Mouse (Mus musculus) heart, adult 2 months (tissue): ENCODE results near the gene Rassf3. TPM values are rescaled to one million over a fixed set of nuclear protein-coding genes. Genes with fewer than 3 reads are reported as not detected.

Experiments used
- DNase-seq, 2 experiments: peaks; one replicate each; pipeline ENCODE4 v3.0.0; 2021
- H3K27ac ChIP-seq: fragments of 200-600 bp; 2 replicates; pipeline ENCODE4 v1.8.1; 2022
- H3K27me3 ChIP-seq: fragments of 200-500 bp; 2 replicates; pipeline ENCODE4 v1.6.1; 2012; ENCODE audit warnings: mild to moderate bottlenecking, low read length, inconsistent platforms, mixed read lengths; ENCODE audit not compliant: control insufficient read depth, insufficient read depth
- H3K36me3 ChIP-seq: fragments of 200-500 bp; 2 replicates; pipeline ENCODE4 v1.6.1; 2012; ENCODE audit warnings: low read length, inconsistent platforms; ENCODE audit not compliant: control insufficient read depth, insufficient read depth
- H3K4me1 ChIP-seq: fragments of 200-500 bp; 2 replicates; pipeline ENCODE4 v1.6.1; 2011; ENCODE audit warnings: low read length; ENCODE audit not compliant: control insufficient read depth, insufficient read depth
- H3K4me3 ChIP-seq: fragments of 200-600 bp; 2 replicates; pipeline ENCODE4 v1.8.1; 2022
- H3K79me2 ChIP-seq: fragments of 200-500 bp; replicated peaks from 2 replicates; pipeline ENCODE4 v1.6.1; 2012; ENCODE audit warnings: mild to moderate bottlenecking, inconsistent platforms, low read length, moderate library complexity, mixed read lengths; ENCODE audit not compliant: control insufficient read depth, insufficient read depth
- H3K9ac ChIP-seq: fragments of 200-500 bp; 2 replicates; pipeline ENCODE4 v1.6.1; 2012; ENCODE audit warnings: low read depth, mild to moderate bottlenecking, control low read depth, inconsistent platforms, low read length, mixed read lengths
- CTCF ChIP-seq: fragments of 200-600 bp; IDR thresholded peaks from 2 replicates; pipeline ENCODE4 v1.8.1; 2022; ENCODE audit warnings: antibody characterized with exemption, mild to moderate bottlenecking, moderate library complexity
- EP300 ChIP-seq: fragments of 200-500 bp; IDR thresholded peaks from 2 replicates; pipeline ENCODE4 v1.6.1; 2011; ENCODE audit warnings: low read depth, low read length, control low read depth; ENCODE audit not compliant: insufficient read depth
- POLR2A ChIP-seq: fragments of 200-500 bp; IDR thresholded peaks from 2 replicates; pipeline ENCODE4 v1.6.1; 2011; ENCODE audit warnings: mild to moderate bottlenecking, low read depth, low read length, control low read depth; ENCODE audit not compliant: insufficient read depth
- WGBS: fragments of 180-500 bp; shearing (Covaris S2); methylation state at CpG from one replicate; pipeline ENCODE4 v1.1.7; 2018; 5-methylcytosine and 5-hydroxymethylcytosine counted together
- intact Hi-C: fragments of 180-260 bp; cut with DNase I; formaldehyde crosslinking; loops from one replicate; pipeline ENCODE4 v1.15.1; 2025
- polyA plus RNA-seq: library from polyadenylated mRNA; depleted of rRNA; stranded (reverse); fragments of >200 nt; gene quantifications from 2 replicates; pipeline ENCODE4 v1.2.3, GENCODE M21; 2012
- total RNA-seq, 2 experiments: library from RNA; stranded (reverse); gene quantifications; 2 replicates each; pipeline ENCODE4 v1.2.3; 2021

The Rassf3 gene
- total and polyA plus RNA-seq, 3 experiments: 69.4 to 135 (median 134) TPM

DNA sequence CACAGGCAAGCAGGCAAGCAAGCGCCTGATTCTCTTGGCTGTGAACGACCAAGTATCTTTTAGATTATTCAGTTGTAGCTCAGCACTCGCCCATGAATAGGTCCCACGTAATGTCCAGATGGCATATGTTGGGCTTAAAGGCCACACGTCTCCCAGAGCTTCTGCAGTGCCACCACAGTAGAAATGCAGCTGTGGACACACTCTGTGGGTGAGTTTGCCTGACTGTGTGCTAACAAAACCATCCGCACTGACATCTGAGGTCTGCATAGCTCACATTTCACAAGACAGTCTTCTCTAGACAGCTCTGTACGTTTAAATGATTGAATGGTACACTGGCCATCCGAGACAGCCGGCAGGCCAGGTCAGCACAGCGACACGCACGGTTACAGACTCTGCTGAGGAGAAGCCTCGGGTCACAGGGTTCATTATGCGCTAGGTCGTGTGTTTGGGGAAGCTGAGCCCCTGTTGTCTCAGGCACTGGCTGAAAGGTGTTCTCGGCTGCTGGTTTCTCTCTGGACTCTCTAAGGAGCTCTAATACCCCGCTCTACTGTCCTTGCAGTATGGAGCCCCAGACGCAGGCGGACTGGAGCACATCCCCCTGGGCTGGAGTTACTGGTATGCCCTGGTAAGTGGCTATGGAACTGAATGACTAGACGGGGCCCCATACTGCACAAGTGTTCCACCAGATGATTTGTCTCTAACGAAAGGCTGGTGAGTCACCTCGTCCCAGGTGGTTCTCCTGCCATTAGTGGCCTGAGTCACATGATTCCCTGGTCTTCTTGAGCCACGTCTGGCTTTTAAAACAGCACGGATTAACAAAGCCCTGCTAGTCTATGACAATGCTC is 100.3 kb downstream of the Rassf3 start:
- no peaks in the 10 kb centered on the region for H3K36me3 ChIP-seq

GRCm38 (mm10) chr10:121374693-121375620 is 101.2 kb downstream of the Rassf3 start:
- Histone ChIP-seq H3K4me1 (no peaks in the 10 kb centered on the region), H3K27ac (no peak overlapping the region), H3K79me2 (0 out of 2 replicates have a peak, but pooled peaks cover 3% of the 10 kb centered on the region), H3K27me3 (no peaks in the 10 kb centered on the region), H3K36me3 (no peaks in the 10 kb centered on the region), H3K9ac (no peak overlapping the region), H3K4me3 (no peak overlapping the region)
- DNase-seq: peak in 1 of 2 experiments; percentile 43
- TF ChIP-seq POLR2A (no peak), EP300 (0 out of 2 replicates have a peak, but pooled peaks have one; percentile 24), CTCF (no peak)
- 76% methylated on average over 17 of the region's 17 CpGs for WGBS
- intact Hi-C loops: no loop called here

More for the DNA sequence above, 100.3 kb downstream of the Rassf3 start:
- H3K79me2 ChIP-seq: no peaks in the 10 kb centered on the region
- 82% methylated on average over 24 of the region's 24 CpGs for WGBS
- no peaks in the 10 kb centered on the region for H3K4me1 ChIP-seq
- intact Hi-C loops: no loop called here
- H3K4me3 ChIP-seq: no peak overlapping the region
- TF ChIP-seq POLR2A: no peak
- no peak for TF ChIP-seq EP300
- TF ChIP-seq CTCF: no peak
- no peaks in the 10 kb centered on the region for H3K27me3 ChIP-seq
- DNase-seq: no peak
- no peak overlapping the region for H3K27ac ChIP-seq
- no peak overlapping the region for H3K9ac ChIP-seq

GRCm38 (mm10) chr10:121374013-121374412 is 102.1 kb downstream of the Rassf3 start:
- intact Hi-C loops: no loop called here
- no peaks in the 10 kb centered on the region for H3K27me3 ChIP-seq
- H3K36me3 ChIP-seq: no peaks in the 10 kb centered on the region
- TF ChIP-seq CTCF (no peak), POLR2A (no peak), EP300 (no peak)
- H3K27ac ChIP-seq: no peak overlapping the region
- H3K79me2 ChIP-seq: 0 out of 2 replicates have a peak, but pooled peaks cover 3% of the 10 kb centered on the region
- WGBS: 85% methylated on average over 12 of the region's 12 CpGs
- H3K9ac ChIP-seq: no peak overlapping the region
- H3K4me3 ChIP-seq: no peak overlapping the region
- no peaks in the 10 kb centered on the region for H3K4me1 ChIP-seq
- no peak for DNase-seq

GRCm38 (mm10) chr10:121370777-121371176 is 105.4 kb downstream of the Rassf3 start:
- H3K36me3 ChIP-seq: no peaks in the 10 kb centered on the region
- no peak for TF ChIP-seq EP300
- no peak for TF ChIP-seq POLR2A
- peak; percentile 60 for TF ChIP-seq CTCF
- intact Hi-C loops: no loop called here
- H3K4me1 ChIP-seq: peaks cover 3% of the 10 kb centered on the region
- no peak overlapping the region for H3K9ac ChIP-seq
- no peaks in the 10 kb centered on the region for H3K27me3 ChIP-seq
- H3K79me2 ChIP-seq: peaks cover 5% of the 10 kb centered on the region
- no peak for DNase-seq
- 96% methylated on average over 6 of the region's 6 CpGs for WGBS
- H3K27ac ChIP-seq: no peak overlapping the region
- H3K4me3 ChIP-seq: no peak overlapping the region

DNA sequence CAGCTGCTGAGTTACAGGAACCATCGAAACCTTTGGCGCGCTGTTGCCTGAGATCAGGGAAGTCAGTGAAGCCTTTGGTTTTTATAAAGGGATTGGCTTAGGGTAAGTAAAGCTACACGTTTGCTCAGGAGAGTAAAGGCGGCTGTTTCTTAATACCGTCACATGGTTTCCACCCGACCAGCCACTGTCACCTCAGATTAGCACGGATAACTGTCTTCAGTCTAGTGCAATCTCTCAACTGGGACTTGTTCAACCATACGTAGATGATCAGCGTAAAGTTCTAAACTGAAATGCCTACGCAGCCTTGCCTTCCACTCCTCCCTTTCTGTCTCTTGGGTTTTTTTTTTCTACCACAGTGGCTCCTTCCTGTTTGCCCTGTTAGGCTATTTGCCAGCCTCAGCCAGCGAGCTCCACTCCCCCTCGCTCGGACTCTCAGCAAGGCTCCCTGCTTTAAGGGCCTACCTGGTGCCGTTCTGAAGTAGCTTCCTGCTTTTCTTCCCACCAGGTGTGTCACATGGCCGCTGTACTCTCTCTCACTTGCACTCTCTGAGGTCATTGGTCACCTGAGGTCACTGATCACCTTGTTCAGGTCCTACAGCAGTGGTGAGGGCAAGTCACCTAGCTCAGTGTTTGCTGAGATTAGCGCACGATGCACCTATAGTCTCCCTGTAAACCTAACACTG is 107.2 kb downstream of the Rassf3 start:
- no peak overlapping the region for H3K4me3 ChIP-seq
- H3K27ac ChIP-seq: no peak overlapping the region
- TF ChIP-seq CTCF (no peak), EP300 (no peak), POLR2A (no peak)
- no peaks in the 10 kb centered on the region for H3K27me3 ChIP-seq
- WGBS: 80% methylated on average over 18 of the region's 18 CpGs
- peaks cover 6% of the 10 kb centered on the region for H3K4me1 ChIP-seq
- H3K36me3 ChIP-seq: no peaks in the 10 kb centered on the region
- intact Hi-C loops: no loop called here
- peaks cover 5% of the 10 kb centered on the region for H3K79me2 ChIP-seq
- no peak overlapping the region for H3K9ac ChIP-seq
- DNase-seq: no peak
